Mouse (Mus musculus) WW6 (cell line): Measurements from ENCODE around the gene Crybg2.
A peak's percentile ranks its signal among the peaks of the same experiment; 100 is the strongest.

Experiments
- DNase-seq: peaks from one replicate; pipeline ENCODE4 v3.0.0-alpha.2; 2013; ENCODE audit warnings: low read depth, low spot score

Crybg2 gene

GRCm38 (mm10) chr4:134094004-134094564, 33.5 kb downstream of the Crybg2 start:
- no peak for DNase-seq

- no peak for DNase-seq
Measured at GRCm38 (mm10) chr4:134094923-134095547, 34.4 kb downstream of the Crybg2 start, which contains the start of gene Cd52. Gene Cd52 (minus strand): TSS chr4:134095082.

GRCm38 (mm10) chr4:134096120-134096519, 35.5 kb downstream of the Crybg2 start:
- DNase-seq = no peak

- DNase-seq = no peak
Measured at GRCm38 (mm10) chr4:134097015-134097608, 36.5 kb downstream of the Crybg2 start.

GRCm38 (mm10) chr4:134098628-134099027, 38.0 kb downstream of the Crybg2 start:
- no peak for DNase-seq

GRCm38 (mm10) chr4:134100245-134100644, 39.6 kb downstream of the Crybg2 start:
- no peak for DNase-seq

GRCm38 (mm10) chr4:134101979-134102741, 41.5 kb downstream of the Crybg2 start, which contains the start of gene Ubxn11:
Gene Ubxn11 (plus strand): TSS chr4:134102570.
- peak; percentile 84 for DNase-seq

- no peak for DNase-seq
Measured at GRCm38 (mm10) chr4:134102742-134103119, 42.1 kb downstream of the Crybg2 start.

- DNase-seq = no peak
Measured at GRCm38 (mm10) chr4:134106105-134106504, 45.5 kb downstream of the Crybg2 start.

- DNase-seq = no peak
Measured at GRCm38 (mm10) chr4:134107730-134108129, 47.1 kb downstream of the Crybg2 start.

GRCm38 (mm10) chr4:134108196-134108595, 47.6 kb downstream of the Crybg2 start:
- no peak for DNase-seq

- DNase-seq = no peak
Measured at GRCm38 (mm10) chr4:134110653-134111052, 50.0 kb downstream of the Crybg2 start.

GRCm38 (mm10) chr4:134112403-134112802, 51.8 kb downstream of the Crybg2 start:
- no peak for DNase-seq

- no peak for DNase-seq
Measured at GRCm38 (mm10) chr4:134113356-134113994, 52.9 kb downstream of the Crybg2 start.

GRCm38 (mm10) chr4:134114038-134114437, 53.4 kb downstream of the Crybg2 start:
- DNase-seq = no peak

- DNase-seq = no peak
Measured at GRCm38 (mm10) chr4:134115215-134116144, 54.9 kb downstream of the Crybg2 start.

GRCm38 (mm10) chr4:134116501-134116900, 55.9 kb downstream of the Crybg2 start:
- no peak for DNase-seq

- peak; percentile 72 for DNase-seq
Measured at GRCm38 (mm10) chr4:134117012-134117411, 56.4 kb downstream of the Crybg2 start.

- DNase-seq = no peak
Measured at GRCm38 (mm10) chr4:134118126-134118800, 57.6 kb downstream of the Crybg2 start.

GRCm38 (mm10) chr4:134119042-134119441, 58.4 kb downstream of the Crybg2 start:
- no peak for DNase-seq
